Mouse (Mus musculus) myocyte (in vitro differentiated cells): ENCODE measurements around the gene Olfr826. TPM values are rescaled to one million over a fixed set of nuclear protein-coding genes. Genes with fewer than 3 reads are reported as not detected.
"Not testable (repeated sequence)": the region's sequence is repeated elsewhere in the genome, so short reads cannot be mapped to it uniquely, and the experiment has no call there.

Source experiments
- H3K27me3 ChIP-seq: one replicate; pipeline ENCODE4 v1.6.1; 2011; ENCODE audit not compliant: control insufficient read depth, insufficient read depth, insufficient read length
- H3K36me3 ChIP-seq: one replicate; pipeline ENCODE4 v1.6.1; 2011; ENCODE audit not compliant: control insufficient read depth, insufficient read depth
- H3K4me2 ChIP-seq: one replicate; pipeline ENCODE4 v1.6.1; 2011; ENCODE audit warnings: low read depth, control low read depth
- H3K4me3 ChIP-seq: one replicate; pipeline ENCODE4 v1.5.1; 2011; ENCODE audit warnings: mild to moderate bottlenecking, control low read depth, moderate library complexity
- H3K79me2 ChIP-seq: one replicate; pipeline ENCODE4 v1.6.1; 2011; ENCODE audit not compliant: control insufficient read depth, insufficient read depth
- H3ac ChIP-seq: one replicate; pipeline ENCODE4 v1.6.1; 2011; ENCODE audit not compliant: control insufficient read depth, insufficient read length
- CEBPB ChIP-seq: IDR thresholded peaks from 2 replicates; pipeline ENCODE4 v1.6.1; 2011; ENCODE audit warnings: mild to moderate bottlenecking, moderate library complexity; ENCODE audit not compliant: poor library complexity, insufficient read depth, severe bottlenecking
- E2F4 ChIP-seq: IDR thresholded peaks from one replicate; pipeline ENCODE4 v1.6.1; 2011; ENCODE audit warnings: mild to moderate bottlenecking, control low read depth, moderate library complexity; ENCODE audit not compliant: insufficient read depth
- MAX ChIP-seq: IDR thresholded peaks from one replicate; pipeline ENCODE4 v1.6.1; 2011; ENCODE audit warnings: low read depth, mild to moderate bottlenecking, control low read depth
- MYOD1 ChIP-seq, 3 experiments: IDR thresholded peaks; one replicate each; pipeline ENCODE4 v1.6.1; 2011; ENCODE audit warnings: control low read depth in 2 of 3, low read depth in 2 of 3, mild to moderate bottlenecking in 2 of 3, moderate library complexity in 1 of 3; ENCODE audit not compliant: insufficient read length in 2 of 3, control insufficient read depth in 1 of 3
- MYOG ChIP-seq, 3 experiments: IDR thresholded peaks; one replicate each; pipeline ENCODE4 v1.6.1; 2011; ENCODE audit warnings: control low read depth in 2 of 3, low read depth in 2 of 3, mild to moderate bottlenecking in 2 of 3; ENCODE audit not compliant: insufficient read length in 2 of 3, control insufficient read depth in 1 of 3, insufficient read depth in 1 of 3
- POLR2A ChIP-seq: IDR thresholded peaks from one replicate; pipeline ENCODE4 v1.6.1; 2011; ENCODE audit warnings: low read depth, mild to moderate bottlenecking, control low read depth, moderate library complexity; ENCODE audit not compliant: insufficient read length
- POLR2AphosphoS2 ChIP-seq: IDR thresholded peaks from one replicate; pipeline ENCODE4 v1.6.1; 2011; ENCODE audit warnings: low read depth, control low read depth; ENCODE audit not compliant: insufficient read length
- REST ChIP-seq: IDR thresholded peaks from one replicate; pipeline ENCODE4 v1.6.1; 2011; ENCODE audit warnings: mild to moderate bottlenecking, control low read depth, moderate library complexity; ENCODE audit not compliant: insufficient read depth, insufficient read length
- SRF ChIP-seq: IDR thresholded peaks from one replicate; pipeline ENCODE4 v1.6.1; 2011; ENCODE audit warnings: low read depth; ENCODE audit not compliant: control insufficient read depth, insufficient read length
- TCF12 ChIP-seq: IDR thresholded peaks from one replicate; pipeline ENCODE4 v1.6.1; 2011; ENCODE audit warnings: mild to moderate bottlenecking, control low read depth; ENCODE audit not compliant: poor library complexity, insufficient read depth, severe bottlenecking
- TCF3 ChIP-seq: IDR thresholded peaks from one replicate; pipeline ENCODE4 v1.6.1; 2011; ENCODE audit warnings: low read depth, control low read depth; ENCODE audit not compliant: insufficient read length
- USF1 ChIP-seq: IDR thresholded peaks from one replicate; pipeline ENCODE4 v1.6.1; 2011; ENCODE audit warnings: low read depth, mild to moderate bottlenecking, control low read depth, moderate library complexity
- polyA plus RNA-seq: library from polyadenylated mRNA; unstranded; fragments of >200 nt; fragmentation: generic; extraction: Trizol; gene quantifications from one replicate; pipeline ENCODE4 v1.2.1, GENCODE M21; 2012; ENCODE audit warnings: missing spikeins

Gene Olfr826
- polyA plus RNA-seq, 1 experiment: not detected

- no peak within 1 kb of the TSS for H3K4me2 ChIP-seq
- no peak within 1 kb of the TSS for H3ac ChIP-seq
- no peaks in the 10 kb centered on the region for H3K27me3 ChIP-seq
- no peaks in the 10 kb centered on the region for H3K36me3 ChIP-seq
- TF ChIP-seq E2F4 (no peak), TCF3 (no peak)
- H3K79me2 ChIP-seq: no peaks in the 10 kb centered on the region
- H3K4me3 ChIP-seq: no peak within 1 kb of the TSS
Measured at GRCm38 (mm10) chr10:130214303-130214702, 30.3 kb upstream of the Olfr826 start, which contains the start of gene Olfr827. Gene Olfr827 (minus strand): TSS chr10:130214403.

GRCm38 (mm10) chr10:130166666-130167065 lies 17.3 kb downstream of the Olfr826 start, which contains the start of gene Olfr825:
Gene Olfr825 (minus strand): TSS chr10:130166766.
- Histone ChIP-seq H3K4me2 (no peak within 1 kb of the TSS), H3K4me3 (no peak within 1 kb of the TSS), H3K27me3 (no peaks in the 10 kb centered on the region), H3ac (no peak within 1 kb of the TSS), H3K36me3 (no peaks in the 10 kb centered on the region), H3K79me2 (no peaks in the 10 kb centered on the region)
- TF ChIP-seq SRF (no peak), USF1 (no peak), E2F4 (no peak), TCF3 (no peak), POLR2A (no peak), REST (no peak), MYOG (IDR thresholded peaks at IDR 0.05; ENCODE audit: control insufficient read depth in 1 of 3, insufficient read depth in 1 of 3, insufficient read length in 2 of 3, low read depth in 2 of 3) (no peak), MYOD1 (IDR thresholded peaks at IDR 0.05; ENCODE audit: control insufficient read depth in 1 of 3, insufficient read length in 2 of 3, low read depth in 2 of 3) (no peak), CEBPB (no peak)

GRCm38 (mm10) chr10:130165196-130165595 lies 18.8 kb downstream of the Olfr826 start:
- Histone ChIP-seq H3K36me3 (no peaks in the 10 kb centered on the region), H3K4me2 (no peak overlapping the region), H3ac (no peak overlapping the region), H3K79me2 (no peaks in the 10 kb centered on the region), H3K27me3 (no peaks in the 10 kb centered on the region), H3K4me3 (no peak overlapping the region)
- TF ChIP-seq CEBPB: no peak
- TF ChIP-seq TCF3: no peak
- TF ChIP-seq MYOD1 (IDR thresholded peaks at IDR 0.05; ENCODE audit: control insufficient read depth in 1 of 3, insufficient read length in 2 of 3, low read depth in 2 of 3): no peak
- TF ChIP-seq POLR2AphosphoS2: no peak
- no peak for TF ChIP-seq REST
- no peak for TF ChIP-seq SRF
- TF ChIP-seq MAX: no peak
- no peak for TF ChIP-seq USF1
- no peak for TF ChIP-seq E2F4
- TF ChIP-seq TCF12: no peak
- TF ChIP-seq POLR2A: no peak
- TF ChIP-seq MYOG (IDR thresholded peaks at IDR 0.05; ENCODE audit: control insufficient read depth in 1 of 3, insufficient read depth in 1 of 3, insufficient read length in 2 of 3, low read depth in 2 of 3): no peak

- H3K27me3 ChIP-seq: no peaks in the 10 kb centered on the region
- TF ChIP-seq SRF: no peak
- TF ChIP-seq TCF3: no peak
- no peak for TF ChIP-seq MYOD1 (IDR thresholded peaks at IDR 0.05; ENCODE audit: control insufficient read depth in 1 of 3, insufficient read length in 2 of 3, low read depth in 2 of 3)
- no peak for TF ChIP-seq E2F4
- TF ChIP-seq REST: no peak
- H3K36me3 ChIP-seq: no peaks in the 10 kb centered on the region
- H3K79me2 ChIP-seq: no peaks in the 10 kb centered on the region
- no peak overlapping the region for H3K4me2 ChIP-seq
- H3ac ChIP-seq: no peak overlapping the region
- H3K4me3 ChIP-seq: no peak overlapping the region
Measured at GRCm38 (mm10) chr10:130144121-130144520, 39.9 kb downstream of the Olfr826 start.

- not testable (repeated sequence) for H3K4me2 ChIP-seq, H3K79me2 ChIP-seq, H3K36me3 ChIP-seq, H3ac ChIP-seq, H3K4me3 ChIP-seq, H3K27me3 ChIP-seq
Measured at GRCm38 (mm10) chr10:130142481-130142880, 41.5 kb downstream of the Olfr826 start.

- Histone ChIP-seq H3K27me3 (no peaks in the 10 kb centered on the region), H3ac (no peak overlapping the region), H3K36me3 (no peaks in the 10 kb centered on the region), H3K4me2 (no peak overlapping the region), H3K4me3 (no peak overlapping the region), H3K79me2 (no peaks in the 10 kb centered on the region)
- no peak for TF ChIP-seq CEBPB
- TF ChIP-seq TCF3: no peak
- no peak for TF ChIP-seq MYOD1 (IDR thresholded peaks at IDR 0.05; ENCODE audit: control insufficient read depth in 1 of 3, insufficient read length in 2 of 3, low read depth in 2 of 3)
- no peak for TF ChIP-seq POLR2AphosphoS2
- TF ChIP-seq SRF: no peak
- TF ChIP-seq E2F4: no peak
- TF ChIP-seq MAX: no peak
Measured at GRCm38 (mm10) chr10:130134811-130135210, 49.2 kb downstream of the Olfr826 start.

- H3K79me2 ChIP-seq, H3K27me3 ChIP-seq, H3ac ChIP-seq, H3K4me3 ChIP-seq, H3K4me2 ChIP-seq, H3K36me3 ChIP-seq: not testable (repeated sequence)
Measured at GRCm38 (mm10) chr10:130129900-130130299, 54.1 kb downstream of the Olfr826 start, which contains the start of gene Olfr824. Gene Olfr824 (minus strand): TSS chr10:130130000.
